Mouse (Mus musculus): ENCODE measurements around the gene 4933402J07Rik. TPM values are rescaled to one million over a fixed set of nuclear protein-coding genes. Genes with fewer than 3 reads are reported as not detected.

Gene 4933402J07Rik
- 284 and 307 TPM in 2 replicates for polyA plus RNA-seq (2012; rRNA removed)

DNA sequence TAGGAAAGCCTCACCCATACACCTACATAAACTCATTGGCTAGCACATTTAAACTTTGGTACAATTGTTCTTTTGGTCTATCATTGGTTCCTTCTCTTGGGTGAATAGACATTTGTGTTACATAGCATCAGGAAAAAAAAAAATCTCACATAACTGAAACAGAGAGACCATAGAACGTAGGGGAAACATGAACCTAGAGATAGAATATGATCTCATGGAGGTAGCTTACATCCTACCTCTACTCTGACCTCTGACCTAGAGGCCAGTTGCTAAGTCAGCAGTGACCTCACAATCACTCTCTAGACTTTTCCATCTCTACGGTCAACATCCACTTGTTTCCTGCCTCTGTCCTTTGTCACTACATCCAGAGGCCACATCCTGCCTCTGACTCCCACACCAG is at the start of gene 4933402J07Rik:
4933402J07Rik (plus strand) TSS at position 301 of the 400 bp plus-strand sequence.
- H3K36me3 ChIP-seq (ENCODE audit: control insufficient read depth, insufficient read depth, low read length): no peaks in the 10 kb centered on the region
- no peaks in the 10 kb centered on the region for H3K4me1 ChIP-seq (ENCODE audit: control insufficient read depth, insufficient read depth, low read length)
- H3K4me3 ChIP-seq (ENCODE audit: control insufficient read depth, low read depth, low read length): peak within 1 kb of the TSS; percentile 77
- H3K27me3 ChIP-seq (ENCODE audit: control insufficient read depth, insufficient read depth, low read length): no peaks in the 10 kb centered on the region
- no peak within 1 kb of the TSS for H3K27ac ChIP-seq (ENCODE audit: control insufficient read depth, insufficient read depth, low read depth, low read length)
- no peak for TF ChIP-seq CTCF (IDR thresholded peaks at IDR 0.05; ENCODE audit: control insufficient read depth, insufficient read depth, insufficient replicate concordance, low read depth, low read length)
- peak; percentile 35; the same call in 1 of the 2 replicates for TF ChIP-seq POLR2A (IDR thresholded peaks at IDR 0.05; ENCODE audit: control insufficient read depth, low read depth, low read length)

DNA sequence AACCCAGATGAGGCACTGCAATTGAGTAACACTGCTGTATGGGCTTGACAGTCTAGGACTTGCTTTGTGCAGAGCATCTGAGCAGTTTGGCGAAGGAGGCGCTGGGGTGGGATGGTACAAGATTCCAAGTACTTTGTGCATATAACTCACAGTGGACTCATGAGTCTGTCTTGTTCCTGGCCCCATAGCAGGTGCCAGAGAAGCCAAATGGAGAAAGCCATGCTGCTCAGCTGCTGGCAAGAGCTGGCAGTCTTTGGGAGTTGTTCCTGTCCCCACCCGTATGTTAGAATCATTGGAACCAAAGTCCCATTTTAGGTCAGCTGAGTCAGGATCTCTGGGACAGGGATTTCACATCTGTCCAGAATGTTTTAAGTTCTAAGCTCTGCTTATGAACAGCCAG is 46.5 kb upstream of the 4933402J07Rik start:
- Histone ChIP-seq H3K36me3 (ENCODE audit: control insufficient read depth, insufficient read depth, low read length) (no peaks in the 10 kb centered on the region), H3K27ac (ENCODE audit: control insufficient read depth, insufficient read depth, low read depth, low read length) (no peak overlapping the region), H3K27me3 (ENCODE audit: control insufficient read depth, insufficient read depth, low read length) (no peaks in the 10 kb centered on the region), H3K4me3 (ENCODE audit: control insufficient read depth, low read depth, low read length) (no peak overlapping the region), H3K4me1 (ENCODE audit: control insufficient read depth, insufficient read depth, low read length) (no peaks in the 10 kb centered on the region)
- TF ChIP-seq POLR2A (IDR thresholded peaks at IDR 0.05; ENCODE audit: control insufficient read depth, low read depth, low read length) (no peak), CTCF (IDR thresholded peaks at IDR 0.05; ENCODE audit: control insufficient read depth, insufficient read depth, insufficient replicate concordance, low read depth, low read length) (no peak)

DNA sequence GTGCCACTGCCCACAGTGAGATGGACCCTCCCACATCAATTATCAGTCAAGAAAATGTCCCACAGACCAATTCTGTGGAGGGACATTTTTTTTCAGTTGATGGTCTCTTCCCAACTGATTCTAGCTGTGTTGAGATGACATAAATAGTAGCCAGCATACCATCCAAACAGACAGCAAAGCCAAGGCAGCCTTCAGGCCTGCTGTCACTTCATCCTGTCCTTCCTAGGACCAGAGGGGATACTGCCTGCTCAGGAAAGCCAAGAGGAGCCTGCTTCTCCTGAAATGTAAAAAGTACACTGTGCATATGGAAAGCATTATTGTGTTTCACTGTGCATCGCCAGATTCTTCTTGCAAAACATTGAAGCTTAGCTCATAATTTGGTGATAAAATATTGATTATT is 38.6 kb upstream of the 4933402J07Rik start:
- no peaks in the 10 kb centered on the region for H3K27me3 ChIP-seq (ENCODE audit: control insufficient read depth, insufficient read depth, low read length)
- H3K4me1 ChIP-seq (ENCODE audit: control insufficient read depth, insufficient read depth, low read length): no peaks in the 10 kb centered on the region
- TF ChIP-seq CTCF (IDR thresholded peaks at IDR 0.05; ENCODE audit: control insufficient read depth, insufficient read depth, insufficient replicate concordance, low read depth, low read length) (no peak), POLR2A (IDR thresholded peaks at IDR 0.05; ENCODE audit: control insufficient read depth, low read depth, low read length) (no peak)
- H3K27ac ChIP-seq (ENCODE audit: control insufficient read depth, insufficient read depth, low read depth, low read length): no peak overlapping the region
- H3K4me3 ChIP-seq (ENCODE audit: control insufficient read depth, low read depth, low read length): no peak overlapping the region
- no peaks in the 10 kb centered on the region for H3K36me3 ChIP-seq (ENCODE audit: control insufficient read depth, insufficient read depth, low read length)

DNA sequence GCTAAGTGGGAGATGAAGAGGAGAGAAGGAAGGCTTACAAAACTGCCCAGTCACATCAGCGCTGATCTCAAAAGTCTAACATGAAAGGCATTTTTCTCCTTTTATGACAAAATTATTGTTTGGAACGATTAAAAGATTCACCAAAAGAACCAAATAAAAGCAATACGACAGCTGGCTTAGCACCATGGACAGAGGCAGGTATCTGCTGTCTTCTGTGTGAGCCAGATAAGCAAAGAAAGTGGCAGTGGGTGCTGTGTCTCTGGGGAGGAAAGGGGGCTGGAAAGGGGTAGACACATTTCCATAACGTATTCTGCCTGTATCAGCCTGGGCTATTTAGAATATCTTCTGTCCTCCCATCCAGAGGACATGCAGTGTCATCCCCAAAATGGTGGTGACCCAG is 32.5 kb upstream of the 4933402J07Rik start:
- no peak for TF ChIP-seq POLR2A (IDR thresholded peaks at IDR 0.05; ENCODE audit: control insufficient read depth, low read depth, low read length)
- no peak for TF ChIP-seq CTCF (IDR thresholded peaks at IDR 0.05; ENCODE audit: control insufficient read depth, insufficient read depth, insufficient replicate concordance, low read depth, low read length)
- H3K36me3 ChIP-seq (ENCODE audit: control insufficient read depth, insufficient read depth, low read length): no peaks in the 10 kb centered on the region
- H3K4me1 ChIP-seq (ENCODE audit: control insufficient read depth, insufficient read depth, low read length): no peaks in the 10 kb centered on the region
- H3K27ac ChIP-seq (ENCODE audit: control insufficient read depth, insufficient read depth, low read depth, low read length): no peak overlapping the region
- H3K4me3 ChIP-seq (ENCODE audit: control insufficient read depth, low read depth, low read length): no peak overlapping the region
- no peaks in the 10 kb centered on the region for H3K27me3 ChIP-seq (ENCODE audit: control insufficient read depth, insufficient read depth, low read length)

DNA sequence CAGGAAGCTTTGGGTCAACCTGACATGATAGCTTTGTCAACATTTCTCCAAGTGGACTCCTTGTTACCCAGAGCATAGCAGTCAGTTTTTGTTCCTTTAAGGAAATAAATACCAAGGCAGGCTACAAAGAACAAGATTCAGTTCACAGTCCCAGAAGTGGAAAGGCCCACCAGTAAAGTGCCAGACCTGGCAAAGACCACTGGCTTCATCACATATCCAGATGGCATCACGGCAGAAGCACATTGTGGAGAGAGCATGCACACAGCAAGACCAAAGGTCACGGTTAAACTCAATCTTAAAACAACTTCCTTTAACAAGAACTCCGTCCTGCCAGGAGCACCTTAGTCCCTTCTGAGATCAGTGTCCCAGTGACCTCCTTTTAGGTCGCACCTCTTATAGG is 30.2 kb upstream of the 4933402J07Rik start:
- TF ChIP-seq POLR2A (IDR thresholded peaks at IDR 0.05; ENCODE audit: control insufficient read depth, low read depth, low read length): no peak
- TF ChIP-seq CTCF (IDR thresholded peaks at IDR 0.05; ENCODE audit: control insufficient read depth, insufficient read depth, insufficient replicate concordance, low read depth, low read length): no peak
- no peaks in the 10 kb centered on the region for H3K4me1 ChIP-seq (ENCODE audit: control insufficient read depth, insufficient read depth, low read length)
- H3K27ac ChIP-seq (ENCODE audit: control insufficient read depth, insufficient read depth, low read depth, low read length): no peak overlapping the region
- H3K36me3 ChIP-seq (ENCODE audit: control insufficient read depth, insufficient read depth, low read length): no peaks in the 10 kb centered on the region
- no peak overlapping the region for H3K4me3 ChIP-seq (ENCODE audit: control insufficient read depth, low read depth, low read length)
- H3K27me3 ChIP-seq (ENCODE audit: control insufficient read depth, insufficient read depth, low read length): no peaks in the 10 kb centered on the region

DNA sequence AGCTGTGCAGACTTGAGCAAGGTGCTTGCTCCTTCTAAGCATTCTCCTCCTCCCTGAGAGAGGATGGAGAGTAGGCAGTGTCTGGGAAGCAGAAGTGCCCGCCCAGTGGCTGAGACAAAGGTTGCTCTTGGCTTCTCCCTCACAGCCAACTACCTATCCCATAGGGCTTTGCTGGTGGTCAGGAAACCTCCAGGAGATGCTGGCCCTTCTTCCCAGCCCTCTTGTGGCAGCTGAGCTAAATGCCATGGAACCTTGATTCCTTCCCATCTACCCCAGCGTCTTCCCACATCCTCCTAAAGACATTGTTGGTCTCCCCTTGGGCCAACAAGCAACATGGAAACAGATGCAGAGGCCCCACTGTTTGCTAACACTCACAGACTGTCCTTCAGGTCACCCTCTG is 28.8 kb upstream of the 4933402J07Rik start:
- no peak overlapping the region for H3K4me3 ChIP-seq (ENCODE audit: control insufficient read depth, low read depth, low read length)
- no peaks in the 10 kb centered on the region for H3K36me3 ChIP-seq (ENCODE audit: control insufficient read depth, insufficient read depth, low read length)
- no peaks in the 10 kb centered on the region for H3K27me3 ChIP-seq (ENCODE audit: control insufficient read depth, insufficient read depth, low read length)
- H3K4me1 ChIP-seq (ENCODE audit: control insufficient read depth, insufficient read depth, low read length): no peaks in the 10 kb centered on the region; the same call in 1 of the 2 replicates
- no peak overlapping the region for H3K27ac ChIP-seq (ENCODE audit: control insufficient read depth, insufficient read depth, low read depth, low read length)
- no peak for TF ChIP-seq POLR2A (IDR thresholded peaks at IDR 0.05; ENCODE audit: control insufficient read depth, low read depth, low read length)
- TF ChIP-seq CTCF (IDR thresholded peaks at IDR 0.05; ENCODE audit: control insufficient read depth, insufficient read depth, insufficient replicate concordance, low read depth, low read length): no peak

DNA sequence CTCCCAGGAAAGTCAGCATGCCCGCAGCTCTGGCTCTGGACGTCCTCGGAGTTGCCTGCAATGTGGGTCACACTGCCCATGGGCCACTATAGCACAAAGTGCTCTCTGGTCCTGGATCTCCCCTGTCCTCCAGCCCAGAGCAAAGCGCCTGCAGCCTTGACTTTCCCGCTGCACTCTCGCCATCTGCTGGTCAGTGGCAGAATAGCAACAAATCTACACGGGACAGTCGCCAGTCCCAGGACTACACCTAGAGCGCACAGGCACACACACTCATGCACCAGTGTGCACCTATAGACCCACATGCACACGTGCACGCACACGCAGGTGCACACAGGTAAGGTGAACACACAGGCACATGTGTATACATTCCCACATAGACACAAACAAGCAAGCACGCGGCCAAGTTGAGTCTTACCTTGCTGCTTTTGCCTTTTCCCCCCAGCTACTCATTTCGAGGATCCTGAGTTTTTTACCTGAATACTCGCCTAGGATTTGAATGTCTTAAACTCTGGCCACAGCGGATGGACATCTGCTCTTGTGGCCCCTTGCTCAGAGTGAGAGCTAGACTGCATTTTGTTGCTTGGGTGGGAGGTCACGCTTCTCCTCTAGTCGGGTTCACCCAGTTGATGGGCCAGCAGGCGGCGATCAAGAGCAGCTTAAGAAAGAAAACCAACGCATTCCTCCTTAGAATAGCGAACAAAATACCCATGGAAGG is 26.9 kb upstream of the 4933402J07Rik start:
- peak; percentile 95 for TF ChIP-seq CTCF (IDR thresholded peaks at IDR 0.05; ENCODE audit: control insufficient read depth, insufficient read depth, insufficient replicate concordance, low read depth, low read length)
- no peak for TF ChIP-seq POLR2A (IDR thresholded peaks at IDR 0.05; ENCODE audit: control insufficient read depth, low read depth, low read length)
- H3K4me3 ChIP-seq (ENCODE audit: control insufficient read depth, low read depth, low read length): no peak overlapping the region

More for the DNA sequence above, 26.9 kb upstream of the 4933402J07Rik start:
- no peaks in the 10 kb centered on the region for H3K27me3 ChIP-seq (ENCODE audit: control insufficient read depth, insufficient read depth, low read length)
- no peak overlapping the region for H3K27ac ChIP-seq (ENCODE audit: control insufficient read depth, insufficient read depth, low read depth, low read length)
- no peaks in the 10 kb centered on the region; the same call in 1 of the 2 replicates for H3K4me1 ChIP-seq (ENCODE audit: control insufficient read depth, insufficient read depth, low read length)
- H3K36me3 ChIP-seq (ENCODE audit: control insufficient read depth, insufficient read depth, low read length): no peaks in the 10 kb centered on the region

Data from testis, adult 2 months (tissue).